Mouse (Mus musculus) lung, postnatal 0 days (tissue): ENCODE measurements around the gene Frs2. TPM values are rescaled to one million over a fixed set of nuclear protein-coding genes. Genes with fewer than 3 reads are reported as not detected.
"Not testable (repeated sequence)": the region's sequence is repeated elsewhere in the genome, so short reads cannot be mapped to it uniquely, and the experiment has no call there.

Experiments
- ATAC-seq: fragments of 200-750 bp; cut with Nextera tagmentation; 2 replicates; pipeline ENCODE4 v1.8.0; 2017; ENCODE audit warnings: moderate library complexity
- DNase-seq: peaks from one replicate; pipeline ENCODE4 v3.0.0-alpha.2; 2016; ENCODE audit warnings: low spot score
- H3K27ac ChIP-seq: fragments of 300-500 bp; sonication (generic); 2 replicates; pipeline ENCODE4 v1.5.1; 2014; ENCODE audit warnings: antibody characterized with exemption, mild to moderate bottlenecking, low read length, mixed read lengths
- H3K27me3 ChIP-seq: fragments of 300-500 bp; sonication (generic); replicated peaks from 2 replicates; pipeline ENCODE4 v1.6.1; 2014; ENCODE audit warnings: low read length, mixed read lengths; ENCODE audit not compliant: insufficient read depth
- H3K36me3 ChIP-seq: fragments of 300-500 bp; sonication (generic); 2 replicates; pipeline ENCODE4 v1.6.1; 2014; ENCODE audit warnings: low read length, mixed read lengths; ENCODE audit not compliant: insufficient read depth
- H3K4me1 ChIP-seq: fragments of 300-500 bp; sonication (generic); 2 replicates; pipeline ENCODE4 v1.6.1; 2014; ENCODE audit warnings: antibody characterized with exemption, low read depth, low read length, mixed read lengths; ENCODE audit not compliant: insufficient read depth
- H3K4me2 ChIP-seq: fragments of 300-500 bp; sonication (generic); replicated peaks from 2 replicates; pipeline ENCODE4 v1.6.1; 2014; ENCODE audit warnings: low read depth, mild to moderate bottlenecking, low read length, moderate library complexity, mixed read lengths
- H3K4me3 ChIP-seq: fragments of 300-500 bp; sonication (generic); 2 replicates; pipeline ENCODE4 v1.5.1; 2014; ENCODE audit warnings: low read depth, low read length
- H3K9ac ChIP-seq: fragments of 300-500 bp; sonication (generic); replicated peaks from 2 replicates; pipeline ENCODE4 v1.6.1; 2014; ENCODE audit warnings: low read depth, mild to moderate bottlenecking
- H3K9me3 ChIP-seq: fragments of 300-500 bp; sonication (generic); 2 replicates; pipeline ENCODE4 v1.6.1; 2016; ENCODE audit warnings: low read length, mixed read lengths
- CTCF ChIP-seq: IDR thresholded peaks from 2 replicates; pipeline ENCODE4 v1.5.1; 2016; ENCODE audit warnings: antibody characterized with exemption, mild to moderate bottlenecking
- EP300 ChIP-seq: IDR thresholded peaks from 2 replicates; pipeline ENCODE4 v1.6.1; 2016; ENCODE audit warnings: antibody characterized with exemption, mild to moderate bottlenecking, control low read depth
- WGBS: fragments of 180-500 bp; shearing (Covaris S2); extraction: QIAGEN DNeasy Blood & Tissue Kit; methylation state at CpG from one replicate; pipeline ENCODE4 v1.1.7; 2014; 5-methylcytosine and 5-hydroxymethylcytosine counted together
- polyA plus RNA-seq: library from polyadenylated mRNA; unstranded; fragments of >200 nt; fragmentation: Nextera tagmentation; extraction: Ambion mirVana; gene quantifications from 2 replicates; pipeline ENCODE4 v1.2.1, GENCODE M21; 2015

The Frs2 gene
- polyA plus RNA-seq, 1 experiment from 2014 or later, result 18.8 TPM

DNA sequence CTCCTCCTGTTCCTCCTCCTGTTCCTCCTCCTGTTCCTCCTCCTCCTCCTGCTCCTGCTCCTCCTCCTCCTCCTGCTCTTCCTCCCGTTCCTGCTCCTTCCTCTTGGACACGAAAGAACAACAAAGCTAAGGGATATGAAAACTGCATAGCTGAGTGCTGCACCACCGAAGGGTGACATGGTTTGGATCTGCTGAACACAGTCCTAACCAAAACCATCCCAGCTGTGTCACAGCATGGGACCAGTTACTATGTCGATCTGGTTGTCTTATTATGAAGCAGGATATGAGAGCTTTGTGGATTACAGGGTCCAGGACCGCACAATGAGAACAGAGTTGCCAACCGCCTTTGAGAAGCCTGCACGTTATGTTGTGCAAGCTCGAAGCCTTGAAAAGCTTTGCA, 122.2 kb downstream of the Frs2 start:
- 71% methylated on average over 8 of the region's 8 CpGs for WGBS
- Histone ChIP-seq H3K9ac (no peak overlapping the region), H3K4me2 (no peak overlapping the region), H3K4me3 (no peak overlapping the region), H3K4me1 (no peaks in the 10 kb centered on the region), H3K9me3 (no peaks in the 10 kb centered on the region), H3K27me3 (no peaks in the 10 kb centered on the region), H3K27ac (no peak overlapping the region), H3K36me3 (no peaks in the 10 kb centered on the region)
- no peak for TF ChIP-seq EP300
- no peak for TF ChIP-seq CTCF
- no peak for DNase-seq
- no peak for ATAC-seq

DNA sequence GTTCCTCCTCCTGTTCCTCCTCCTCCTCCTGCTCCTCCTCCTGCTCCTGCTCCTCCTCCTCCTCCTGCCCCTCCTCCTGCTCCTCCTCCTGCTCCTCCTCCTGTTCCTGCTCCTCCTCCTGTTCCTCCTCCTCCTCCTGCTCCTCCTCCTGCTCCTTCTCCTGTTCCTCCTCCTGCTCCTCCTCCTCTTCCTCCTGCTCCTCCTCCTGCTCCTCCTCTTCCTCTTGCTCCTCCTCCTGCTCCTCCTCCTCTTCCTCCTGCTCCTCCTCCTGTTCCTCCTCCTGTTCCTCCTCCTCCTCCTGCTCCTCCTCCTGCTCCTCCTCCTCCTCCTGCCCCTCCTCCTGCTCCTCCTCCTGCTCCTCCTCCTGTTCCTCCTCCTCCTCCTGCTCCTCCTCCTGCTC, 122.6 kb downstream of the Frs2 start:
- ATAC-seq, H3K4me1 ChIP-seq, H3K9ac ChIP-seq, H3K4me3 ChIP-seq, H3K27me3 ChIP-seq, H3K27ac ChIP-seq, DNase-seq, H3K36me3 ChIP-seq, H3K9me3 ChIP-seq, H3K4me2 ChIP-seq: not testable (repeated sequence)

DNA sequence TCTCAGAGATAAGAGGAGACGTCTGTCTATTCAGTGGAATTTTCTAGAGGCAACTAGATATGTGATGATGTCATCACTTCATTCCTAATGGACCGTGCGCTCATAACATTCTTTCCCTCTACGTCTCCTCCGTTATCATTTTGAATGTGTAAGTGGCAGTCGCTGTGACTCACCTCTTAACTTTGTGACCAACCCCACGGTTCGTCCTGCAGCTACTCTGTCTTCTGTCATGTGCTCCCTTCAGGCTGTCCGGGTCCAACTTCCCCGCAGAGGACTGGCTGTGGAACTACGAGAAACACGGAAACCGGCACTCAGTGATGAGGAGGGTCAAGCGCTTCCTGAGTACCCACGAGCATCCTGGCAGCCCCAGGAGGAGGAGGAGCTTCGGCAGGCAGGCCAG, 124.6 kb downstream of the Frs2 start:
- H3K27ac ChIP-seq, result no peak overlapping the region
- peak overlapping the region; percentile 14; the same call in 1 of the 2 replicates for H3K4me3 ChIP-seq
- DNase-seq (peak; percentile 61), ATAC-seq (peak; percentile 84)
- H3K27me3 ChIP-seq, result no peaks in the 10 kb centered on the region
- TF ChIP-seq CTCF (no peak), EP300 (peak; percentile 86)
- H3K4me2 ChIP-seq, result peak overlapping the region; percentile 54
- no peaks in the 10 kb centered on the region for H3K4me1 ChIP-seq
- WGBS, result 11% methylated on average over 16 of the region's 16 CpGs
- H3K9me3 ChIP-seq, result no peaks in the 10 kb centered on the region
- H3K9ac ChIP-seq, result no peak overlapping the region
- no peaks in the 10 kb centered on the region for H3K36me3 ChIP-seq

DNA sequence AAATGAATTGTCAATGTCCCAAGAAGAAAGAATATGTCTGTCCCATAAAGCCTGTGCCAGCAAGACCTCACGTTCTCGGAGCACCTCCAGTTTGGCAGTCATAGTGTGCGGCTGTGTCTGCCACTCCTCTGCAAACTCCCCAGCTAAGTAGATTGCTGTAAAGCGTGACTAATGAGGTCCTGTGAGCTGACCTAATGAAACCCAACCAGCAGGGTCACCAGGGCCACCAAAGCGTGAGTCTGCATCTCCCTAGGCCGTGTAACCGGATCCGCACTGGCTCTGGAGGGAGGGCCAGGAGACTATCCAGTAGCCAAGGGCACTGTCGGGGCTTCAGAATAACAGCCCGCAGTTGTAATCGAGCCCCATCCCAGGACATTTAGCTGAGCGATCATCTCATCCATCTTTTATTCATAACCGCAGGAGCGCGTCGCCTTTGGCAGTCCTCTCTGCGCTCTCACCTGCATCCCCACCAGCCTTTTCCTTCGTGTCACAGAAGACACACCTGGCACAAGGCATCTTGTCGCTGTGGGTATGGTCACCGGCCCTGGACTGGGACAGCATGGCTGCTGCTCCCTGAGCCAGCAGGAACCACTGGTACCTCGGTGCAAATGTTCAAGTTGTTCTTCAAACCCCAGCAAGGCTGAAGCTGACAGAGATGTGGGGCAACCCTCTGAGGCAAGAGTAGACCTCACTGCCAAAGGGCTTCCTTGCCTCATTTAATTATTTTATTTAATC, 127.1 kb downstream of the Frs2 start:
- H3K9me3 ChIP-seq, result no peaks in the 10 kb centered on the region
- no peak overlapping the region for H3K27ac ChIP-seq
- WGBS, result 21% methylated on average over 21 of the region's 21 CpGs
- ATAC-seq (no peak), DNase-seq (no peak)
- H3K27me3 ChIP-seq, result no peaks in the 10 kb centered on the region
- H3K4me1 ChIP-seq, result no peaks in the 10 kb centered on the region
- H3K9ac ChIP-seq, result no peak overlapping the region
- no peak overlapping the region for H3K4me3 ChIP-seq
- H3K36me3 ChIP-seq, result no peaks in the 10 kb centered on the region
- no peak overlapping the region for H3K4me2 ChIP-seq
- TF ChIP-seq CTCF (no peak), EP300 (no peak)

Other genes starting within 250 kb of the Frs2 start
- gene Rab3ip, start 197.8 kb downstream of the Frs2 start, polyA plus RNA-seq, result 29.5 and 34.2 TPM in 2 replicates
- not detected in 2 replicates for gene Gm10271, start 175.9 kb downstream of the Frs2 start, polyA plus RNA-seq
- 0.15 and 0.43 TPM in 2 replicates for gene Best3, start 162.2 kb downstream of the Frs2 start, polyA plus RNA-seq
- gene Lrrc10, start 103.2 kb downstream of the Frs2 start, polyA plus RNA-seq, result 0.45 and 0.58 TPM in 2 replicates
- gene Cct2, start 84.7 kb downstream of the Frs2 start, polyA plus RNA-seq, result 107 and 109 TPM in 2 replicates
- 49.7 and 52.8 TPM in 2 replicates for gene Yeats4, start 76.0 kb upstream of the Frs2 start, polyA plus RNA-seq
- 3.3 and 4.1 TPM in 2 replicates for gene 9530003J23Rik, start 90.2 kb upstream of the Frs2 start, polyA plus RNA-seq
- gene Lyz2, start 133.8 kb upstream of the Frs2 start, polyA plus RNA-seq, result 2,893 and 3,526 TPM in 2 replicates
- gene Lyz1, start 144.3 kb upstream of the Frs2 start, polyA plus RNA-seq, result 2,166 and 3,269 TPM in 2 replicates
- gene Cpsf6, start 231.5 kb upstream of the Frs2 start, polyA plus RNA-seq, result 61.0 and 67.6 TPM in 2 replicates